Mouse (Mus musculus): ENCODE measurements around the gene Kctd17.

Gene Kctd17

GRCm38 (mm10) chr15:78416937-78417336 is 11.4 kb upstream of the Kctd17 start:
- no peak for DNase-seq

GRCm38 (mm10) chr15:78420395-78420794 is 8.0 kb upstream of the Kctd17 start:
- no peak for DNase-seq

GRCm38 (mm10) chr15:78422046-78422956 is 6.1 kb upstream of the Kctd17 start:
- DNase-seq = peak; percentile 76

DNA sequence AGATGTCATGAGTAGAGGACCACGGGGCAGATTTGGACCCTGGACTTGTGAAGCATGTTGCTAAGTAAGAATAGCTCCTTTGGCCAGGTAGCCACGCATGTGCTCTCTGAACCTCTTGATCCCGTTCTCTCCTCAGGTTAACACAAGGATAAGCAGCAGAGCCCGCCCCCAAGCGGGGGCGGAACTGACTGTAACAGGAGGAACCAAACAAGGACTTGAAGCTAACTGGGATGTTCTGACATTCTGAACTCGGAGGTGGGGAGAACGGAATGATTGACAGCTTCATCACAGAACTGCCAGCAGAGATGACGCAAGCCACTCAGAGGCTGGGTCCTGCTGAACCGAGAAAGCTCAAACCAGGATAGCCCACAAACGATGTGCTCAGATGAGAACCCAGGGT is 3.9 kb upstream of the Kctd17 start:
- DNase-seq = peak; percentile 18

GRCm38 (mm10) chr15:78425230-78425629 is 3.1 kb upstream of the Kctd17 start:
- no peak for DNase-seq

GRCm38 (mm10) chr15:78429139-78429459 is 735 bp downstream of the Kctd17 start:
- no peak for DNase-seq

- DNase-seq = peak; percentile 42
Measured at GRCm38 (mm10) chr15:78429871-78430622, 1.7 kb downstream of the Kctd17 start.

DNA sequence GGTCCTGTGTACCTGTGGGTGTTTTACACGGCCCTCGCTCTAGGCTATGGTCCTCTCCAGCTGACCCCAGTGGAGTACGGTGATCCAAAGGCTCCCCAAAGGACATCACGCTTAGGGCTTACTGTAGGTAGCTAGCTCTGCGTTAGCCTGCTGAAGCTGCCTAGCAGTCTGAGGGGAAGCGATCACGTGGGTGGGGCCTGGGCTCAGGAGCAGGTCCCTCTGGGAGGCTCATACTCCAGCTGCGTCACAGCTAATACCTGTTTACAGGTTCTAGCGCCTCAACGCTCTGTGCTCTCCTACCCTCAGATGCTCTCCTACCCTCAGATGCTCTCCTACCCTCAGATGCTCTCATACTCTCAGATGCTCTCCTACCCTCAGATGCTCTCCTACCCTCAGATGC is 2.5 kb downstream of the Kctd17 start:
- no peak for DNase-seq

GRCm38 (mm10) chr15:78431541-78432121 is 3.3 kb downstream of the Kctd17 start:
- no peak for DNase-seq

GRCm38 (mm10) chr15:78434896-78435520 is 6.6 kb downstream of the Kctd17 start:
- DNase-seq = peak; percentile 55

GRCm38 (mm10) chr15:78435681-78436080 is 7.3 kb downstream of the Kctd17 start:
- DNase-seq = peak; percentile 67

DNA sequence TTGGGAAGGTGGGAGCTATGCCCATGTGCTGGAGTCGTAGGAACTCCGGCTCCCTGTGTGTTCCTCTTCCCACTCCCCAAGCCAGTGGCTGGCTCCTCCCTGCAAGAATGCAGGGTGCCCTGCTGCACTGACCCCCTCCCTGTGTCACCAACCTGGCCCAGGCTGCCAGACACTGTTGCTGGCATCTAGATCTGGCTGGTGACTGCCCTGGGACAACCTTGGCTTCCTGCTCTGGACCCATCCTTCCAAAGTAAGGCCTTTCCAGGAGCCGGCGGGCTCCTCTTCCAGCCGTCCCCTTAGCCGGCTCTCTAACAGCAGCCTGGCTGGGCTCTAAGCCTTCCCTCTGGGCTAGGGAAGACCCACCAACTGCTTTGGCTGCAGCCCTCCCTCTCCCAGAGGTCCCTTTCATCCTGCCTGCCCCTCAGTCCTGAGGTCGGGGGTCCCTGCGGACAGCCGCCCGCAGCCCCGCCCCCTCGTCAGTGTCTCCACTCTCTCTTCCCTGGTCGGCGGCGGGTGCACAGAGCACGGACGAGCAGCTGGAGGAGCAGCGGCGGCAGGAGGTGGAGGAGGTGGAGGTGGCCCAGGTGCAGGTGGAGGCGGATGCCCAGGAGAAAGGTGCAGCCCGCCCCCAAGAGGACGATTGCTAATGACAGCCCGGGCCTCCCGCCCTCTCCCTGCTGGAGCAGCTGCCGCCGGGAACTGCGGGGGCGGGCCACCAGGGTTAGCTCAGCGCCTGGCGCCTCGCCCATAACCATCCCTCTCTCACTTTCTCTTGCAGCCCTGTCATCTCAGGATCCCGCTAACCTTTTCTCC is 8.2 kb downstream of the Kctd17 start:
- DNase-seq = peak; percentile 97

DNA sequence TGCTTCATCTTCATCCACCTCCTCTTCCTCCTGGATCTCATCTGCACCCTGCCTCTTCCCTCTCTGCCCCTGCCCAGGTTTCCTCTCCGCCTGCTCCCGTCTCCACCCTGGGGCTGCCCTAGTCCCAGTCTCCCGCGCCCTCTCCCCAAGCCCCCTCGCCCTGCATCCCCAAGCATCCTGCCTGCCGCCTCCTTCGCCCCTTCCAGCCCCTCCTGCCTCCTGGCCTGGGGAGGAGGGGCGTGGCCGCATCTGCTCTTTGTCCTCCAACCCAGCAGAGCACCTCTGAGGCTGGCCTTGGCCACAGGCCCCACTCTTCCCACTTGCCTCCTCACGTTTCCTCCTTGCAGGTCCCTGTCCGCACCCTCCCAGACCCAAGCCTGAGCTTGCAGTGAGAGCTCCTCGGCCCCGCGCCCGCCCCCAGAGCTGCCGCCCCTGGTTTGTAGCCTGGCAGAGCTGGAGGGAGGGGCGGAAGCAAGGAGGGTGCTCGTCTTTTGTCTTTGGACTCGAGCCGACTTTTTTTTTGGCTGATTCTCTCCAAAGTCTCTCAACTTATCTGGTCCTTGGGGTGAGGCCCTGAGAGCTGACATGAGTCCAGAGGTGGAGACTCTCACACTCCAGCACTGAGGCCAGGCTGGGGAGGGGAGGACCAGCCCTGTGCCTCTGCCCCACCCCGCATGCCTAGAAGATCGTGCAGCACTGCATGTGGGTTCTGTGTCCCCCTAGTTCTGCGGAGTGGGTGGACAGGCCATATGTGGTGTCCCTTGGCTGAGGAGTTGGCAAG is 9.1 kb downstream of the Kctd17 start:
- peak; percentile 84 for DNase-seq

DNA sequence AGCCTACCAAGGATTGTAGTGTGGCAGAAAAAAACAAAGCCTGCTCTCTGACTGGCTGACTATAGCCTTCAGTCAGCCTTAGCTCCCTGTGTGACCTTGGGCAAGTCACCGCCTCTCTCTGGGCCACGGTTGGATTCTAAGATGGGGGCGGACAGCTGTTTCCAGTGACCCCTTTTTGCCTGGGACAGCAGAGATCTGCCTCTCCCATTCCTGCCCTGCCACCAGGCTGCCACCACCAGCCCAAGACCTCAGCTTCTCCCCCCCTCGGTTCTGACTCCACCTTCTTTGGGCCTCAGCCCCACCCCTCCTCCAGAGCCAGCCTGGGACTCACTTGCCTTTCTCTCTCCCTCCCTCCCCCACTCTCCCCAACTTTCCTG is 9.6 kb downstream of the Kctd17 start:
- DNase-seq = peak; percentile 66

DNA sequence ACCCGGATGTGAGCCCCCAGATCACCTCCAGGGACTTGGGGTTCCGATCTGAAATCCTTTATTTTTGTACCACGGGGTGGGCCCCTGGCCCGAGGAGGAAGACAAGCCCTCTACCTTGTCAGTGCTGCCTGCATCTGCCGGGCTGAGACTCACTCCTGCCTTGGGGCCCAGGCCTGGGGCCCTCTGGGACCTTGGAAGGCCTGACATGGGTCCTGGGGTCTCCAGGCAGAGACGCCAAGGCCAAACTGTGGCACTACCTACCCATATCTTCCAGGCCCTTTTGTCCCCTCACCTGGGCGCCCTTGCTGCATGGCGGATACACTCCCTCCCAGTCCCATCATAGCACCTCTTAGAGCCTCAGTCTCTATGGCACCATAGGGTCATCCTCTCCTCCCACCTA is 10.1 kb downstream of the Kctd17 start:
- peak; percentile 56 for DNase-seq

GRCm38 (mm10) chr15:78438973-78439372 is 10.6 kb downstream of the Kctd17 start:
- DNase-seq = peak; percentile 57

DNA sequence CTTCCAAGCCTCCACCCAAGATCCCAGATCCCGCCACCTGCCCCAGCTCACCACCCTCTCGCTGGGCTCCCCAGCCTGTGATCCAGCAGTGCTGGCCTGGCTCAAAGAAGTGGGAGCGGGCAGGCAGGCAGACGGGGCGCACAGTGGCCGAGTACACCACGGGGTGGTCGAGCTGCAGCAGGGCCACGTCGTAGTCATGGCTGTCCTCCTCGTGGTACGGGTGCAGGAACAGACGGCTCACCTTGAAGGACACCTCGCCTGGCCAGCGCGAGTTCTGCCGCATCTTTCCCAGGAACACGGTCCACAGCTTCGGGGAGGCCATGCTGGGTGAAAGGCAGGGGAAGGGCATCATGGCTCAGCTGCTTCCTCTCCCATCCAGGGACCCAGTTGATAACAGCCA is 13.9 kb downstream of the Kctd17 start:
- DNase-seq = peak; percentile 28

- DNase-seq = no peak
Measured at GRCm38 (mm10) chr15:78443857-78444256, 15.5 kb downstream of the Kctd17 start.

- DNase-seq = no peak
Measured at GRCm38 (mm10) chr15:78447121-78447520, 18.8 kb downstream of the Kctd17 start.

GRCm38 (mm10) chr15:78447746-78448535 is 19.6 kb downstream of the Kctd17 start:
- DNase-seq = peak; percentile 90

DNA sequence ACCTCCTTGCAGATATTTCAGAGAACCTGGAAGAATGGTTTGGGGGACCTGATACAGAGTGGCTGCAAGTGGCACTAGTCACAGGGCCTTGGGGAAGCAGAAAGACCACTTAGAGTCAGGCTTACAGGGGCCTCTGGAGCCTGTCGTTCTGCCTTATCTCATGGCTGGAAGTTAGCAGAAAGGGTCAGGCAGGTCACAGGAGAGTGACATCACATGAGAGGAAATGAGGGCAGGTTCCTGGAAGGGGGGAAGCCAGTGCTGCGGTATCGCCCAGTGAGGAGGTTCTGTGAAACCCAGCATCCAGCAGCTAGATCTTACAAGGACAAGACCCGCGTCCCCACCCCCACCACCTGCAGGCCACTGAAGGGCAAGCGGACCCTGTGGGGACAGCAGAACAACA is 20.8 kb downstream of the Kctd17 start:
- DNase-seq = no peak
